In the genomic region with DNA sequence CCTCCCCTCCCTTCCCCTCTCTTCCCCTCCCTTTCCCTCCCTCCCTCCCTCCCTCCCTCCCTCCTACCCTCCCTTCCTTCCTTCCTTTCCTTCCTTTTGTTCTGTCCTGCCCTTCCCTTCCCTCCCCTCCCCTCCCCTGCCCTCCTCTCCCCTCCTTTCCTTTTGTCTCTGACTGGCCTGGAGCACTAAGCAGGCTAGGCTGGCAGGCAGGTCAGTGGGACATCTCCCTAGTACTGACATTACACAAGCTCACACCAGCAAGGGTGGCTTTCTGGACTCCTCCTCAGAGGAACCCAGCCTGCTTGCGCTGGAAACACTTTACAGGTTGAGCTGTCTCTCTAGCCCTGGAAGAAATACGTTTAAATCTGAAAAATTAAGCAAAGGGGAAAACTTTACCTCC, we compare ENCODE assay signal across 20 mouse cellular contexts.
A peak's percentile ranks its signal among the peaks of the same experiment; 100 is the strongest.
DNase-seq lines count a peak whose midpoint lies in the region; ATAC-seq lines count a peak whose summit lies in the region.
"Had no signal": no experiment of that assay in that cellular context is flagged by ENCODE, and none has a peak within 500 bp of the region (broad histone marks: within the 10 kb centered on the region; RNA-seq: fewer than 3 reads in every experiment).

No protein-coding gene starts in this region.

- no peak for DNase-seq in midbrain, embryonic 10.5 days (ENCODE audit: low spot score)
- DNase-seq in retina, postnatal 1 day: peak; percentile 51
- DNase-seq in retina, embryonic 14.5 days (ENCODE audit: low spot score): no peak
- DNase-seq in ZHBTc4 (ENCODE audit: low read depth, low spot score): peak; percentile 73
- no peak for DNase-seq in limb, embryonic 10.5 days (ENCODE audit: low spot score)
- DNase-seq in layer of hippocampus, postnatal 10 days (ENCODE audit: low spot score in 2 of 2): no peak
- DNase-seq in urinary bladder, postnatal 25 days (ENCODE audit: low spot score): no peak
- DNase-seq: adrenal gland, adult 8-10 months; adrenal gland, postnatal 36 days; cerebellum, adult 11 months; cerebellum, adult 8-10 months; cerebellum, postnatal 14 days; gastrocnemius, postnatal 36 days; heart, postnatal 10 days had no signal

- H3K9ac ChIP-seq in midbrain, embryonic 16.5 days (ENCODE audit: low read depth, low read length): no peak overlapping the region

- no peaks in the 10 kb centered on the region for H3K36me3 ChIP-seq in midbrain, embryonic 10.5 days
- no peaks in the 10 kb centered on the region for H3K36me3 ChIP-seq in midbrain, embryonic 16.5 days (ENCODE audit: control insufficient read depth, insufficient read depth, low read length)
- 0 out of 2 replicates have a peak, but pooled peaks cover 4% of the 10 kb centered on the region for H3K36me3 ChIP-seq in limb, embryonic 10.5 days
- H3K36me3 ChIP-seq: heart, embryonic 10.5 days had no signal

- no peak for ATAC-seq in midbrain, embryonic 16.5 days
- ATAC-seq: CD4-positive, CD25-positive, alpha-beta regulatory T cell, adult 4 months; forebrain, embryonic 14.5 days; hindbrain, embryonic 16.5 days; Patski had no signal

- H3K4me3 ChIP-seq in midbrain, embryonic 10.5 days: no peak overlapping the region
- H3K4me3 ChIP-seq in midbrain, embryonic 16.5 days (ENCODE audit: low read depth, low read length): no peak overlapping the region
- H3K4me3 ChIP-seq in limb, embryonic 10.5 days: no peak overlapping the region
- H3K4me3 ChIP-seq: heart, embryonic 10.5 days had no signal

- 0 out of 2 replicates have a peak overlapping the region, but pooled peaks have one; percentile 33 for H3K27ac ChIP-seq in midbrain, embryonic 10.5 days (replicated peaks)
- H3K27ac ChIP-seq in midbrain, embryonic 16.5 days (ENCODE audit: low read length): no peak overlapping the region
- H3K27ac ChIP-seq in limb, embryonic 10.5 days: peak overlapping the region; percentile 56
- H3K27ac ChIP-seq: heart, embryonic 10.5 days had no signal

- 62% methylated on average over 2 of the region's 2 CpGs for WGBS in midbrain, embryonic 10.5 days
- 45% methylated on average over 2 of the region's 2 CpGs for WGBS in midbrain, embryonic 16.5 days
- WGBS in limb, embryonic 10.5 days: 73% methylated on average over 2 of the region's 2 CpGs

- H3K4me1 ChIP-seq in midbrain, embryonic 10.5 days: peaks cover 42% of the 10 kb centered on the region
- peaks cover 21% of the 10 kb centered on the region for H3K4me1 ChIP-seq in midbrain, embryonic 16.5 days (ENCODE audit: control insufficient read depth, insufficient read depth, low read length)
- H3K4me1 ChIP-seq in limb, embryonic 10.5 days: peaks cover 75% of the 10 kb centered on the region

- no peaks in the 10 kb centered on the region for H3K27me3 ChIP-seq in midbrain, embryonic 10.5 days (ENCODE audit: low read depth, poor library complexity, severe bottlenecking)
- H3K27me3 ChIP-seq in midbrain, embryonic 16.5 days (ENCODE audit: control insufficient read depth, insufficient read depth, low read depth, low read length): no peaks in the 10 kb centered on the region
- no peaks in the 10 kb centered on the region for H3K27me3 ChIP-seq in limb, embryonic 10.5 days (ENCODE audit: low read depth, poor library complexity, severe bottlenecking)
- H3K27me3 ChIP-seq: Patski had no signal

- H3K4me2 ChIP-seq in midbrain, embryonic 16.5 days (ENCODE audit: low read length): no peak overlapping the region

- H3K9me3 ChIP-seq in midbrain, embryonic 10.5 days (replicated peaks): no peaks in the 10 kb centered on the region
- no peaks in the 10 kb centered on the region for H3K9me3 ChIP-seq in midbrain, embryonic 16.5 days (replicated peaks; ENCODE audit: control insufficient read depth, low read length, poor library complexity, severe bottlenecking)
- no peaks in the 10 kb centered on the region for H3K9me3 ChIP-seq in limb, embryonic 10.5 days (replicated peaks)
- H3K9me3 ChIP-seq: heart, embryonic 10.5 days had no signal

Comparison
In these comparisons a context has a peak if more than half of its experiments do, and no peak if none do; other contexts are left out.
1. DNase-seq: peak in retina, postnatal 1 day (single experiment) and ZHBTc4 (single experiment); none in midbrain, embryonic 10.5 days (single experiment), retina, embryonic 14.5 days (single experiment), limb, embryonic 10.5 days (single experiment), layer of hippocampus, postnatal 10 days (0 of 2) and urinary bladder, postnatal 25 days (single experiment).